Mouse (Mus musculus): ENCODE data around the gene Cntnap5a. TPM values are rescaled to one million over a fixed set of nuclear protein-coding genes. Genes with fewer than 3 reads are reported as not detected.

The Cntnap5a gene
- polyA plus RNA-seq, 1 experiment from 2014 or later, result 0.06 TPM

GRCm38 (mm10) chr1:115925953-115926665 is 241.6 kb downstream of the Cntnap5a start:
- ATAC-seq (ENCODE audit: insufficient number of reproducible peaks, insufficient read depth, low FRiP score, low TSS enrichment, low read depth), result no peak
- H3K9me3 ChIP-seq, result no peaks in the 10 kb centered on the region
- H3K36me3 ChIP-seq, result no peaks in the 10 kb centered on the region
- H3K4me1 ChIP-seq, result no peaks in the 10 kb centered on the region
- no peak overlapping the region for H3K4me3 ChIP-seq
- H3K4me2 ChIP-seq, result no peak overlapping the region
- no peak overlapping the region for H3K27ac ChIP-seq
- no peaks in the 10 kb centered on the region for H3K27me3 ChIP-seq
- H3K9ac ChIP-seq, result no peak overlapping the region
- WGBS, result 59% methylated on average over 1 of the region's 1 CpGs

GRCm38 (mm10) chr1:115932045-115932444 is 247.5 kb downstream of the Cntnap5a start:
- Histone ChIP-seq H3K4me1 (no peaks in the 10 kb centered on the region), H3K27me3 (no peaks in the 10 kb centered on the region), H3K9ac (no peak overlapping the region), H3K36me3 (no peaks in the 10 kb centered on the region), H3K27ac (no peak overlapping the region), H3K4me2 (no peak overlapping the region), H3K4me3 (no peak overlapping the region), H3K9me3 (no peaks in the 10 kb centered on the region)
- 24% methylated on average over 1 of the region's 1 CpGs for WGBS
- ATAC-seq (ENCODE audit: insufficient number of reproducible peaks, insufficient read depth, low FRiP score, low TSS enrichment, low read depth), result no peak

- Histone ChIP-seq H3K27me3 (no peaks in the 10 kb centered on the region), H3K4me1 (no peaks in the 10 kb centered on the region), H3K27ac (no peak overlapping the region), H3K9ac (no peak overlapping the region), H3K9me3 (no peaks in the 10 kb centered on the region), H3K4me3 (no peak overlapping the region), H3K4me2 (no peak overlapping the region), H3K36me3 (no peaks in the 10 kb centered on the region)
- ATAC-seq (ENCODE audit: insufficient number of reproducible peaks, insufficient read depth, low FRiP score, low TSS enrichment, low read depth), result no peak
- 83% methylated on average over 3 of the region's 3 CpGs for WGBS
These were observed 261.3 kb downstream of the Cntnap5a start for GRCm38 (mm10) chr1:115945892-115946291.

- Histone ChIP-seq H3K9me3 (no peaks in the 10 kb centered on the region), H3K27me3 (no peaks in the 10 kb centered on the region), H3K4me3 (no peak overlapping the region), H3K9ac (no peak overlapping the region), H3K4me1 (no peaks in the 10 kb centered on the region), H3K27ac (no peak overlapping the region), H3K36me3 (no peaks in the 10 kb centered on the region), H3K4me2 (no peak overlapping the region)
- no peak for ATAC-seq (ENCODE audit: insufficient number of reproducible peaks, insufficient read depth, low FRiP score, low TSS enrichment, low read depth)
- 83% methylated on average over 2 of the region's 2 CpGs for WGBS
These were observed 272.0 kb downstream of the Cntnap5a start for GRCm38 (mm10) chr1:115956528-115956927.

GRCm38 (mm10) chr1:115964993-115965575 is 280.5 kb downstream of the Cntnap5a start:
- no peak overlapping the region for H3K4me3 ChIP-seq
- ATAC-seq (ENCODE audit: insufficient number of reproducible peaks, insufficient read depth, low FRiP score, low TSS enrichment, low read depth), result no peak
- 83% methylated on average over 4 of the region's 4 CpGs for WGBS
- no peak overlapping the region for H3K27ac ChIP-seq
- H3K9me3 ChIP-seq, result no peaks in the 10 kb centered on the region
- H3K4me1 ChIP-seq, result no peaks in the 10 kb centered on the region
- H3K27me3 ChIP-seq, result no peaks in the 10 kb centered on the region
- no peak overlapping the region for H3K9ac ChIP-seq
- H3K36me3 ChIP-seq, result no peaks in the 10 kb centered on the region
- H3K4me2 ChIP-seq, result no peak overlapping the region

- ATAC-seq (ENCODE audit: insufficient number of reproducible peaks, insufficient read depth, low FRiP score, low TSS enrichment, low read depth), result no peak
- Histone ChIP-seq H3K27me3 (no peaks in the 10 kb centered on the region), H3K4me3 (no peak overlapping the region), H3K4me2 (no peak overlapping the region), H3K4me1 (no peaks in the 10 kb centered on the region), H3K36me3 (no peaks in the 10 kb centered on the region), H3K9me3 (no peaks in the 10 kb centered on the region), H3K9ac (no peak overlapping the region), H3K27ac (no peak overlapping the region)
- 76% methylated on average over 1 of the region's 1 CpGs for WGBS
These were observed 305.6 kb downstream of the Cntnap5a start for GRCm38 (mm10) chr1:115990204-115990603.

- Histone ChIP-seq H3K36me3 (no peaks in the 10 kb centered on the region), H3K27ac (no peak overlapping the region), H3K4me2 (no peak overlapping the region), H3K4me1 (no peaks in the 10 kb centered on the region), H3K4me3 (no peak overlapping the region), H3K27me3 (no peaks in the 10 kb centered on the region), H3K9ac (no peak overlapping the region), H3K9me3 (no peaks in the 10 kb centered on the region)
- 75% methylated on average over 2 of the region's 2 CpGs for WGBS
- no peak for ATAC-seq (ENCODE audit: insufficient number of reproducible peaks, insufficient read depth, low FRiP score, low TSS enrichment, low read depth)
These were observed 331.2 kb downstream of the Cntnap5a start for GRCm38 (mm10) chr1:116015768-116016167.

- no peaks in the 10 kb centered on the region for H3K27me3 ChIP-seq
- no peak overlapping the region for H3K9ac ChIP-seq
- H3K9me3 ChIP-seq, result no peaks in the 10 kb centered on the region
- no peak overlapping the region for H3K4me3 ChIP-seq
- H3K4me2 ChIP-seq, result no peak overlapping the region
- H3K36me3 ChIP-seq, result no peaks in the 10 kb centered on the region
- WGBS, result 71% methylated on average over 1 of the region's 1 CpGs
- no peaks in the 10 kb centered on the region for H3K4me1 ChIP-seq
- ATAC-seq (ENCODE audit: insufficient number of reproducible peaks, insufficient read depth, low FRiP score, low TSS enrichment, low read depth), result no peak
- H3K27ac ChIP-seq, result no peak overlapping the region
These were observed 345.1 kb downstream of the Cntnap5a start for GRCm38 (mm10) chr1:116029653-116030052.

GRCm38 (mm10) chr1:116035897-116036296 is 351.3 kb downstream of the Cntnap5a start:
- no peak for ATAC-seq (ENCODE audit: insufficient number of reproducible peaks, insufficient read depth, low FRiP score, low TSS enrichment, low read depth)
- WGBS, result 45% methylated on average over 1 of the region's 1 CpGs

GRCm38 (mm10) chr1:116036894-116037293 is 352.3 kb downstream of the Cntnap5a start:
- WGBS, result 85% methylated on average over 2 of the region's 2 CpGs
- Histone ChIP-seq H3K27ac (no peak overlapping the region), H3K4me3 (no peak overlapping the region), H3K9ac (no peak overlapping the region), H3K9me3 (no peaks in the 10 kb centered on the region), H3K4me1 (no peaks in the 10 kb centered on the region), H3K4me2 (no peak overlapping the region), H3K27me3 (no peaks in the 10 kb centered on the region), H3K36me3 (no peaks in the 10 kb centered on the region)
- ATAC-seq (ENCODE audit: insufficient number of reproducible peaks, insufficient read depth, low FRiP score, low TSS enrichment, low read depth), result no peak

More at GRCm38 (mm10) chr1:116035897-116036296, 351.3 kb downstream of the Cntnap5a start:
- Histone ChIP-seq H3K36me3 (no peaks in the 10 kb centered on the region), H3K9me3 (no peaks in the 10 kb centered on the region), H3K4me1 (no peaks in the 10 kb centered on the region), H3K4me2 (no peak overlapping the region), H3K4me3 (no peak overlapping the region), H3K9ac (no peak overlapping the region), H3K27me3 (no peaks in the 10 kb centered on the region), H3K27ac (no peak overlapping the region)

- H3K27ac ChIP-seq, result no peak overlapping the region
- H3K4me3 ChIP-seq, result no peak overlapping the region
- H3K9me3 ChIP-seq, result no peaks in the 10 kb centered on the region
- ATAC-seq (ENCODE audit: insufficient number of reproducible peaks, insufficient read depth, low FRiP score, low TSS enrichment, low read depth), result no peak
- H3K9ac ChIP-seq, result no peak overlapping the region
- no peaks in the 10 kb centered on the region for H3K36me3 ChIP-seq
- no peak overlapping the region for H3K4me2 ChIP-seq
- 43% methylated on average over 1 of the region's 1 CpGs for WGBS
- no peaks in the 10 kb centered on the region for H3K4me1 ChIP-seq
- H3K27me3 ChIP-seq, result no peaks in the 10 kb centered on the region
These were observed 359.5 kb downstream of the Cntnap5a start for GRCm38 (mm10) chr1:116044083-116044482.

GRCm38 (mm10) chr1:116107010-116107723 is 422.6 kb downstream of the Cntnap5a start:
- no peak for ATAC-seq (ENCODE audit: insufficient number of reproducible peaks, insufficient read depth, low FRiP score, low TSS enrichment, low read depth)
- no peak overlapping the region for H3K9ac ChIP-seq
- no peaks in the 10 kb centered on the region for H3K27me3 ChIP-seq
- H3K4me2 ChIP-seq, result no peak overlapping the region
- H3K4me3 ChIP-seq, result no peak overlapping the region
- H3K4me1 ChIP-seq, result no peaks in the 10 kb centered on the region
- no peaks in the 10 kb centered on the region for H3K36me3 ChIP-seq
- H3K27ac ChIP-seq, result no peak overlapping the region
- H3K9me3 ChIP-seq, result no peaks in the 10 kb centered on the region
- 67% methylated on average over 3 of the region's 3 CpGs for WGBS
